Mouse (Mus musculus) spleen, adult 12 weeks (tissue): Measurements from ENCODE around the gene 9930022D16Rik.
A peak's percentile ranks its signal among the peaks of the same experiment; 100 is the strongest.

ENCODE experiments used
- DNase-seq: peaks from one replicate; pipeline ENCODE4 v3.0.0; 2022; ENCODE audit warnings: low spot score

9930022D16Rik gene

GRCm38 (mm10) chr11:109417472-109418040, 3.8 kb downstream of the 9930022D16Rik start:
- no peak for DNase-seq

GRCm38 (mm10) chr11:109419461-109419860, 5.7 kb downstream of the 9930022D16Rik start:
- DNase-seq = no peak

GRCm38 (mm10) chr11:109419961-109420566, 6.3 kb downstream of the 9930022D16Rik start:
- DNase-seq = peak; percentile 58

- DNase-seq = no peak
These were observed 6.8 kb downstream of the 9930022D16Rik start for GRCm38 (mm10) chr11:109420567-109420962.

GRCm38 (mm10) chr11:109421205-109421604, 7.5 kb downstream of the 9930022D16Rik start:
- no peak for DNase-seq

- DNase-seq = no peak
These were observed 8.5 kb downstream of the 9930022D16Rik start for GRCm38 (mm10) chr11:109422263-109422662.

- DNase-seq = no peak
These were observed 9.6 kb downstream of the 9930022D16Rik start for GRCm38 (mm10) chr11:109423294-109423693.

- peak; percentile 99 for DNase-seq
These were observed 11.9 kb downstream of the 9930022D16Rik start, which contains the start of gene Amz2 for GRCm38 (mm10) chr11:109425392-109426271. TSS of gene Amz2 (plus strand) at chr11:109425946.

- DNase-seq = no peak
These were observed 12.5 kb downstream of the 9930022D16Rik start for GRCm38 (mm10) chr11:109426272-109426586.

- DNase-seq = no peak
These were observed 13.6 kb downstream of the 9930022D16Rik start for GRCm38 (mm10) chr11:109427353-109427752.

- DNase-seq = no peak
These were observed 20.6 kb downstream of the 9930022D16Rik start for GRCm38 (mm10) chr11:109434233-109434798.

GRCm38 (mm10) chr11:109436889-109437288, 23.2 kb downstream of the 9930022D16Rik start:
- DNase-seq = no peak

GRCm38 (mm10) chr11:109439209-109439608, 25.5 kb downstream of the 9930022D16Rik start:
- DNase-seq = no peak

GRCm38 (mm10) chr11:109439829-109440340, 26.2 kb downstream of the 9930022D16Rik start:
- DNase-seq = peak; percentile 55

GRCm38 (mm10) chr11:109440641-109441040, 26.9 kb downstream of the 9930022D16Rik start:
- no peak for DNase-seq

- peak; percentile 36 for DNase-seq
These were observed 27.4 kb downstream of the 9930022D16Rik start for GRCm38 (mm10) chr11:109441119-109441518.

- no peak for DNase-seq
These were observed 28.5 kb downstream of the 9930022D16Rik start for GRCm38 (mm10) chr11:109442166-109442730.

GRCm38 (mm10) chr11:109443468-109444263, 29.9 kb downstream of the 9930022D16Rik start:
- DNase-seq = no peak

GRCm38 (mm10) chr11:109444600-109444999, 30.9 kb downstream of the 9930022D16Rik start:
- DNase-seq = no peak

GRCm38 (mm10) chr11:109445438-109446035, 31.8 kb downstream of the 9930022D16Rik start:
- peak; percentile 22 for DNase-seq

GRCm38 (mm10) chr11:109451169-109451568, 37.5 kb downstream of the 9930022D16Rik start:
- no peak for DNase-seq
